Mouse (Mus musculus) megakaryocyte, adult 5-6 weeks (primary cell): ENCODE results near the gene Cdh12. TPM values are rescaled to one million over a fixed set of nuclear protein-coding genes. Genes with fewer than 3 reads are reported as not detected.

Source experiments
- total RNA-seq, 2 experiments: library from RNA; stranded (forward) in 1 of 2; stranded (reverse) in 1 of 2; fragments of 153-499, 151-499 nt in 1 of 2; fragments of 221-1000, 200-1000 nt in 1 of 2; gene quantifications; 2 replicates each; pipeline versions ENCODE4 v1.2.3 to v1.2.4; 2015 to 2017

Cdh12 gene
- total RNA-seq, 2 experiments from 2014 or later: not detected

Other genes with a start within 250 kb of the Cdh12 start
- gene Acot10, start 217.5 kb downstream of the Cdh12 start, total RNA-seq (2015): 0.42 and 0.48 TPM in 2 replicates
- gene Acot10, start 217.5 kb downstream of the Cdh12 start, total RNA-seq (2017): 0.07 TPM in 1 of 2 replicates, not detected in the other